Comparison of ENCODE assay signal across 8 mouse cellular contexts in the genomic region with DNA sequence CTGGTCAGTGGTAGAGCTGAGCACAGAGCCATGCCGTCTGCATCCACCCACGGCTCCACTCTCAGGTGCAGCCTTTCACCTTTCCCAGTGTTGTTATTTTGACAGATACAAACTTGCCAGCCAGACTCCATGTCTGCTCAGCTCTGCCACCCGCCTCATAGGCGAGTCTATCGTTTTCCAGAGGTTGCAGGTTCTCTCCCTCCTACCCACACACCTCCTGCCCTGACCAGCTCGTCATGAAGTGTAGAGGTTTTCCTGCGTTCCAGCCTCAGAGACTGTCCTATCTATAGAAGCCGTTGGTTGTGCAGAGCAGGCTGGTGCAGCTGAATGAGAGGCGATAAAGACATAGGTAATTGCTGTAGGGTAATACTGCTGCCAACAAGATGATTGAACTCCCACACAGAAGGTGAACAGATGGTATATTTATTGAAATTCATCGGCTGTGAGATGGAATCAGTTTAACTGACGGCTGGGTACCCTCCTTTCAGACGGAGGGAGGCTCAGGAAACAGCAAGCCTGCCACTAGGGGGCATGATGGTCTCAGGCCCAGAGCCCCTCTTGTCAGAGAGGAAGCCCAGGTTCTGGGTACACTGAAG. TPM values are rescaled to one million over a fixed set of nuclear protein-coding genes. Genes with fewer than 3 reads are reported as not detected.
DNase-seq lines count a peak whose midpoint lies in the region; ATAC-seq and TF ChIP-seq lines count a peak whose summit lies in the region.

No protein-coding gene starts in this region.

- H3K27ac ChIP-seq in forebrain, embryonic 15.5 days (replicated peaks) = peak overlapping the region; percentile 67; the same call in 1 of the 2 replicates
- H3K27ac ChIP-seq in lung, embryonic 14.5 days (ENCODE audit: low read depth) = no peak overlapping the region

- no peak overlapping the region for H3K4me3 ChIP-seq in forebrain, embryonic 15.5 days
- no peak overlapping the region for H3K4me3 ChIP-seq in lung, embryonic 14.5 days (ENCODE audit: low read depth, low read length)

- no peaks in the 10 kb centered on the region for H3K36me3 ChIP-seq in forebrain, embryonic 15.5 days
- H3K36me3 ChIP-seq in lung, embryonic 14.5 days (ENCODE audit: insufficient read depth) = no peaks in the 10 kb centered on the region

- TF ChIP-seq CTCF in lung, embryonic 14.5 days (IDR thresholded peaks at IDR 0.05; ENCODE audit: low read depth) = peak; percentile 77

- H3K4me1 ChIP-seq in forebrain, embryonic 15.5 days = peaks cover 8% of the 10 kb centered on the region
- H3K4me1 ChIP-seq in lung, embryonic 14.5 days (ENCODE audit: insufficient read depth) = no peaks in the 10 kb centered on the region

- no peak overlapping the region for H3K9ac ChIP-seq in forebrain, embryonic 15.5 days (replicated peaks)
- no peak overlapping the region for H3K9ac ChIP-seq in lung, embryonic 14.5 days

- no peaks in the 10 kb centered on the region for H3K27me3 ChIP-seq in forebrain, embryonic 15.5 days
- H3K27me3 ChIP-seq in lung, embryonic 14.5 days (ENCODE audit: insufficient read depth, low read length) = no peaks in the 10 kb centered on the region

- ATAC-seq in forebrain, embryonic 15.5 days (replicated peaks) = peak; percentile 96
- peak; percentile 66; the same call in 1 of the 2 replicates for ATAC-seq in lung, embryonic 14.5 days (ENCODE audit: insufficient read depth)

- H3K4me2 ChIP-seq in forebrain, embryonic 15.5 days (replicated peaks) = no peak overlapping the region
- no peak overlapping the region for H3K4me2 ChIP-seq in lung, embryonic 14.5 days

- no peaks in the 10 kb centered on the region for H3K9me3 ChIP-seq in forebrain, embryonic 15.5 days
- H3K9me3 ChIP-seq in lung, embryonic 14.5 days (ENCODE audit: low read depth, low read length) = no peaks in the 10 kb centered on the region

- DNase-seq in heart, postnatal 14 days = peak; percentile 22 to 42
- no peak for DNase-seq in heart, postnatal 25 days (ENCODE audit: low spot score)
- peak; percentile 73 for DNase-seq in brain, embryonic 18.5 days (ENCODE audit: low read depth, low spot score)
- DNase-seq in kidney, postnatal 25 days = peak; percentile 44 to 52
- DNase-seq in lung, embryonic 14.5 days = peak; percentile 79
- DNase-seq in right cerebral cortex, postnatal 10 days (ENCODE audit: low spot score in 2 of 2) = peak; percentile 90
- DNase-seq in spleen, postnatal 14 days (ENCODE audit: low spot score in 2 of 2) = no peak

- intact Hi-C loops in heart, postnatal 14 days (cut with DNase I) = loop anchor here (10.0 kb wide), 1 partner anchor 239 kb away; no protein-coding TSS in a partner anchor
- intact Hi-C loops in heart, postnatal 25 days (cut with DNase I) = no loop called here

- WGBS in forebrain, embryonic 15.5 days = 36% methylated on average over 12 of the region's 12 CpGs
- 44% methylated on average over 12 of the region's 12 CpGs for WGBS in lung, embryonic 14.5 days

RNA-seq across cellular contexts. Expression of a gene that starts 58.0 kb away (rescaled TPM):
- total RNA-seq in heart, postnatal 14 days (2021) = not detected
- not detected for total RNA-seq in heart, postnatal 25 days (2021)
- polyA plus RNA-seq in forebrain, embryonic 15.5 days (2015; fragmentation: Nextera tagmentation; extraction: Ambion mirVana) = 55.0 and 66.8 TPM in 2 replicates
- polyA plus RNA-seq in lung, embryonic 14.5 days (2014; fragmentation: Nextera tagmentation; extraction: Ambion mirVana) = 0.42 and 1.6 TPM in 2 replicates

Comparison
In these comparisons a context has a peak if more than half of its experiments do, and no peak if none do; other contexts are left out.
1. DNase-seq: peak in heart, postnatal 14 days (2 of 2), brain, embryonic 18.5 days (single experiment), kidney, postnatal 25 days (2 of 2), lung, embryonic 14.5 days (single experiment) and right cerebral cortex, postnatal 10 days (2 of 2); none in heart, postnatal 25 days (single experiment) and spleen, postnatal 14 days (0 of 2).